Mouse (Mus musculus) lung, postnatal 14 days (tissue): ENCODE measurements around the gene Emb.
A peak's percentile ranks its signal among the peaks of the same experiment; 100 is the strongest.
"Not testable (repeated sequence)": the region's sequence is repeated elsewhere in the genome, so short reads cannot be mapped to it uniquely, and the experiment has no call there.

Experiments
- DNase-seq: peaks from one replicate; pipeline ENCODE4 v3.0.0; 2021

Gene Emb

DNA sequence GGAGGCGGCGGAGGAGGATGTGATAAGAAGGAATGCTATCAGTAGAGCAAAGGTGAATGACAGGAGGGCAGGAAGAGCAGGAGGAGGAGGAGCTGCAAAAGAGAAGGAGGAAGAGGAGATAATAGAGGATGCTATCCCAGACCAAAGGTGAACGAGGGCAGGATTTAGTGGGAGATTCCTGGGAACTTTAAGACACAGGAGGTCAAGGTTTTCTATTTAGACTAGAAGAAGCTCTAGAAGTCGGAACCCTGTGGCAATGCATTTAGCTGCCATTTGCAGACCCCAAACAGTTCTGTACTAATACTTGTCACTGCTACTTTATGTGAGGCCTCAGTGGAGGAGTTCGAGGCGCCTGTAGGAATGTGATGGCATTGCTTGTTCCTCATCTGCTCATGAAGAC is at the start of gene Emb:
Gene Emb, plus strand, starts transcription at position 301 of the 400 bp plus-strand sequence.
- DNase-seq: no peak

DNA sequence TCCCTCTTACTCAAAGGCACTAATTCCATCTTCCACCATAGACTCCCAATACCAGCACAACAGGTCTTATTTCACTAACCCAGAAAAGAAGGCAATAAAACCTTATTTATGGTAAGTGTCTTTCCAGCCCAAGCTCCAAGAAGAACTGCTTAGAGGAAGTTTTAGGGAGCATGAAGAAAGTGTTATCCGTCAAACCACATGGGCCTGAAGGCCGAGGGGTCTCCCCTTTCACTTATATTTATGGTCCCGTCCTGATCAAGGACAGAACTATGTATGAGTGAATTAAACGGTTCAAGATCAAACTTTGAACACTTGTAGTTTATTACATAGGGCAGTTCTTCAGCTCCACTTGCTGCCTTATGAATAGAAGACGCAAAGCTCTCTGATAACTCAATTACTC is 44.4 kb upstream of the Emb start:
- no peak for DNase-seq

DNA sequence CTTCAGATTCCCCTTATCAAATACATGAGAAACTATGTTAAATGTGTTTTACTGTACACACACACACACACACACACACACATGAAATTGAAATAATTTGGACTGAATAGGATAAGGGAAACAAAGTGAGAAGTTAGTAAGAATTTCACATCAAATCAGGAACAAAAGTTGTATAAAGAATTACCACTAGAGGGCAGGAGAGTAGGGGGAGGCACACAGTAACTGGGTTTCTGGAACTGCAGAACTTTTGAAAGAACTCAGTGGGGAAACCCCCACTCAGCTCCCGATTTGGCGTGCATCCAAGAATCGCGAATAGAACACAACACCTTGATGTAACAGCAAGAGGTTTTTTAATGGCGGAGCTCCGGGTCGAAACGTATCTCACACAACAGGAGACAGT is 43.3 kb upstream of the Emb start:
- DNase-seq: no peak

DNA sequence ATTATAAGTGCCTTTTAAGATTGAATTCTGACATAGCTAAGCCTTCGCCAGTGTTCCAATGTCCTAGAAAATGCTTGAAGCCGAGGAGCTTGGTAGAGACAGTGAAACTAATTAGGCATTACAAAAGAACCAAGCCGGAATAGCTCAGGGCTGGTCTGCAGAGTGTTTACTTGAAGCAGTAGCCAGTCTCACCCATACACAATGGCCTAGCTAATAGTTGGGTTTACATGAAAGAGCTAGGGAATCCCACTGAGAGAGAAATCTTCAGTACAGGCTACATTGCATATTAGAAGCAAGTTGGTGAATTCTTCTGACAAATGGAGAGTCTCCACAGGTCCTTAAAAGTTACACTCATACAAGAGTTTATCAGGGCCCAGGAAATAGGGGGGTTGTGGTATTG is 27.4 kb upstream of the Emb start:
- DNase-seq: not testable (repeated sequence)

DNA sequence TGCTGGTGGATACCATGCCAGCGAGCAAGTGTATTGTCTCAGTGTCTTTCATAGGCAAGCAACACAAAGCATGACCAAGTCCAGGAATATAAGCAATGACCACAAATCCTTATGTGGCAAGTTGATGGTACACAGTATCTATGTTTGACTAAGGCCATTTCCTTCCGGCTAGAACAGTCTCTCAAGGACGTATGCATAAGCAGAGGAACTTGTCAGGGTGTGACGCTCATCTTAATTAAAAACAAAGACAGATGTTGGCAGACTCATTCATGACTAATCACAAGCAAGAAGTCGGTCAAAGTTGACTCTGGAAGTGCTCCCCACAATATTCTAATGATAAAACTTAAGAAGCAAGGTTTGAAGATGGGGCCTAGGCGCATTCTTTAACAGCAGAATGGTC is 25.0 kb upstream of the Emb start:
- no peak for DNase-seq

DNA sequence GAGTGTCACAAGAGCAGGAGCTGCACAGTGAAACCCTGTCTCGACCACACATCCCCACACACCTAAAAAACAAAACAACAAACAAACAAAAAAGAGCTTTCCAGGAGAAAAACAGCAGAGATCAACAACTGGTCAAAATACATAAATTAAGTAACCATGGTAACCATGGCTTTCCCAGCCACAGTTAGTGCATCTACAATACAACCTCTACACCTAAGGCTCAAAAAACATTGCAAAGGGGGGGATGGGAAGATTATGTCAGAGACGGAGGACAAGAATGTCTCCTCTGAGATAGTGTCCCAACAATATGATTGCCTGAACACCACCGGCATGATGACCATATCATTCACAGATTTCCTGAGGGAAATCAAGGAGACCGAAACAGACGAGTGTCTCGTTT is 23.0 kb upstream of the Emb start:
- no peak for DNase-seq

DNA sequence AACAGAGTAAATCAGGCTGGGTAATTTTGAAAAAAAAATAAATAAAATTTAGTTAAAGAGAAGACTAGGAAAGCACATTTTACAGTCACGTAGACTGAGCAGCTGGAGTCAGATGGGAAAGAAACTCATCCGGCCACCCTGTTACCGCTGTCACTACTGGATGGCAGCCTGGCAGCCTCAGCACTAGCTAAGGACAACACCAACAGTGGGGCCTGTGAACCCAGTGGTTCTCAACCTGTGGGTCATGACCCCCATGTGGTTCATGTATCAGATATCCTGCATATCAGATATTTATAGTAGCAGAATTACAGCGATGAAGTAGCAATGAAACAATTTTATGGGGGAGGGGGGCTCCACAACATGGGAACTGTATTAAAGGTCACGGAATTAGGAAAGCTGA is 16.2 kb upstream of the Emb start:
- DNase-seq: no peak

DNA sequence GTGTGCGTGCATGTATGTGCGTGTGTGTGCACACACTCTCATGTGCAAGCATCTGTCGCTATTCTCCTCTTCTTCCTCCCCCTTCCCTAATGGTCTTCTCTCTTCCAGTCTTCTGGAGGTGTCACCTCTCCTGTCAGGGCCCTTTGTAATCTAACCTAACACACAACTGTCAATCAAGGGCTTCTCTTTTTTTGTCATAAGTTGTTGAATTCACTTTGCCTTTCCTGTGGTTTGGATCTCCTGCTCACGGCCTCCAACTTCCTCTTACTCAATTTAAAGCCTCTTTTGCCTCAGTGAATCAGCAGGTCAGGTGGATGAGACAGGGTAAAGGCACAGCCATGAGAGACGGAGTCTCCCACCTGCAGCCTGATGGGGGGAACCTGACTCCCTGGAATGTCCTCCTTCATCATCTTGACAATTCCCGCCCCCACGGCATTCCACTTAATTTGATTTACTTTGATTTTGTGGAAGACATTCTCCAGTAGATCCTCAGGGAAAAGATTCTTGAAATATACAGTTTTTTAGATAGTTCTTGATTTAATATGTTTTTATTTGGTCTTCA is 14.8 kb upstream of the Emb start:
- DNase-seq: no peak

DNA sequence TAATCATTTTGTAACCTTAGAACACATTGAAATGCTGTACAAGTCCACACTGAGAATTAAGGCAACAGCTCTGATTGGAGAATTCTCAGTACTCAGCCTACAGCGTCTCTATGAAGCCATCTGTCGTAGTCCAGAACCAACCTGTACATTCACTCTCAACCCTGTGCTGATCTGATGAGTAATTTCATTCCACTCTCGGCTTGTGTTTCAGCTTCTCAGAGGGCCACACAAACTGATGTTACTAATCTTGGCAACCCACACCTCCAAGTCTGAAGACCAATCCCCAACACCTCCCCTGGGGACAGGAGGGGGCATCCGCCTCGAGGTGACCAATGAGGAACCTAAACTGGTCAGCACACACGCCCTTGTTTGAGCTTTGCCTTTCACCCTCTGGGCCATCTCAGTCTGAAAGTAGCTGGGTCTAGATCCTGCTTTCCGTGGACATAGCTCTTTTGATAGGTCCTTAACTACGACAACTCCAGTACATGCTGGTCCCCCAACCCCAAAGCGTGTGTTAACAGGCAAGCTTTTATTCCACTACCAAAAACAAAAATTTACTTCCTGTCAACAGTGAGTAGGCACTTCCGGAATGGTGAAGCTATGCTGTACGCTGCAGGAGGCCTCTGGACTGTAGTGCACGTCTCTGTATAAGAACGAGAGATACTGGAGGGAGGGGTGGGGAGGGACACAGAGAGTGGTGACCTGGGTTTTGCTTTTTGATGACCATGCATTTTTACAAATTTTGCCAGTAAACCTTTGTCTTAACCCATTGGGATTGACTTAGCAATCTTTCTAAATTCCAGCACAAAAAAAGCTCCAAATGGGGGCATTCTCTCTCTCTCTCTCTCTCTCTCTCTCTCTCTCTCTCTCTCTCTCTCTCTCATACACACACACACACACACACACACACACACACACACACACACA is 12.5 kb upstream of the Emb start:
- no peak for DNase-seq

DNA sequence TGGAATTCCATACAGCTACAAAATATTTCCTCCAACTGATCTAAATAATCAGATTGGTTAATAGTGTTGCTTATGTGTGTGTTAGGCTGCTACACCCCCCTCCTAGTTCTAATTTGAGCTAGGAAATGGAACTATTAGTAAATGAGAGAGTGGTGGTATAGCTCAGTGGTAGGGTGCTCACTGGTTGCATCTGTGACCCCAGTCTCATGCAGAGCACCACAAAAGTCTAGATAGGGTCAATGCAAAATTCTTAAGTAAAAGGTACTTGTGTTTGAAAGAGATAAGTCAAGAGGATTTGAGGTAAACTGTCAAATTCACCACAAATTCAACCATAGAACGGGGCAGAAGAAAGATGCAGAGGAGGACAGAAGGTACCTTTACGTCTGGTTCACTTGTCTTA is 10.7 kb upstream of the Emb start:
- DNase-seq: no peak

DNA sequence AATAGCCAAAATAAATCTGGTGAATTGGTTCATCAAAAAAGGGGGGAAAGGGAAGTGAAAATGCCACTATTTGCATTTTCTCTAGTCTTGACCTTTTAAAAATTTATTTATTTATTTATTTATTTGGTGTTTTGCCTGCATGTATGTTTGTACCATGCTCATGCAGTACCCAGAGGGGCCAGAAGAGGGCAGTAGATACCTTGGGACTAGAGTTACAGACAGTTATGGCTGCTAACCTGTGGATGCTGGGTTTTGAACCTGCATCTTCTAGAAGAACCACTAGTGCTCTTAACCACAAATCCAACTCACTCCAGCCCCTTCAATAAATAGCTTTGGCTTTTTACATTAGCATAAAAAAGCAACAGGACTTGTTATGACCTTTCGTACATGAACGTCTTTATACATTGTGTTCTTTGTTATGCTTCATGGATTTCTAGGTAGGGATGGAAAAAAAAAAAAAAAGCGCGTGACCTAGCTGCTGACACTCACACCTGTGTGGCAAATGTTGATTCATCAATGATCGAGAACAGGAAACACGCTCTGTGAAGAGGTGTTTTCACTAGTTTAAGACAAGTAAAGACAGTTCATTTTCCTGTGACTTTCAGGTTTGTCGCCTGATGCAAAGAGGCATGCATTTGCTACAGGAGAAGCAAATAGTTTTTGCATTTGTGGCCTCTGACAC is 9.8 kb upstream of the Emb start:
- peak; percentile 85 for DNase-seq

DNA sequence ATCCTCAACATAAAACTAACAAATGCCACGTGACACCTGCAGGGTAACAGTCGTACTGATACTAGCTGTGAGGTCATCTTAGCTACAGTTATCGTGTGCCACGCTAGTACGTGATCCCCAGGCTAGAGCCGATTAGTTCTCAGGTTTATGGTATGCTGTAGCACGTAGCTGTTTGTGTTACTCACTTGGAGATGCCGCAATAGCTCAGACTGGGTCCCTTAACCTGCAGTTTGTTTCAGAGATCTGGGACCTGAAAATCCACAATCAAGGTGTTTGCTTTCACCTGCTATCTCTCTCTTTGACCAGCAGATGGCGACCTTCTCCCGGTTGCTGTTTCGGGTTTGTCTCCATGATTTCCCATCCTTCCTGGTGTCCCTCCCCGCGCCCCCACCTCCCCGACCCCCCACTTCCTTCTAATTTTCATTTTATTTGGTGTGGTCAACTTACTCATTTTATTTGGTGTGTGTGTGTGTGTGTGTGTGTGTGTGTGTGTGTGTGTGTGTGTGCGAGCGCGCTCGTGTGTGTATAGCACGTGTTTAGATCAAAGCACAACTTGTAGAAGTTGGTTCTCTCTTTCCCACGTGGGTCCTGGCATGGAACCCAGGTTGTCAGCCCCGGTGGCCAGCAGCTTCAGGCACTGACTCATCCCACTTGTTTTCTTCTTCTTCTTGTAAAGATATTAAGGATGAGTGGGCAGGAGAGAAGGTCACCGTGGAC is 5.4 kb upstream of the Emb start:
- peak; percentile 44 for DNase-seq

DNA sequence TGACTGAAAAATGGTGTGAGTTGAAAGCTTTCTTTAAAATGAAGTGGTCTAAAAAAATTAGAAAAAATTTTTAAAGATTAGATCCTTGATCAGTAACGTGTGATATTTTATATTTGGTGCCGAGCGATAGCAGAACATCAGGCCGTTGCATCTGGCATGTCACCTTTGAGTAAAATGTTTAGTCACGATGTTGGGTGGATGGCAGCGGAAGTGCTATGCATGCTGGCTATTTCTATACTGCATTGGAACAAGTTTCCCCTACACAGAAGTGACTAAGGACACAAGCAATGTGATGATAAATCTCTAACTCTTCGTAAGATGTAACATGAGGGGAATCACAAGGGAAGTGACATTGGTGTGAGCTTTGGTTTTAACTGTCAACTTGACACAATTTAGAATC is 3.7 kb upstream of the Emb start:
- no peak for DNase-seq

DNA sequence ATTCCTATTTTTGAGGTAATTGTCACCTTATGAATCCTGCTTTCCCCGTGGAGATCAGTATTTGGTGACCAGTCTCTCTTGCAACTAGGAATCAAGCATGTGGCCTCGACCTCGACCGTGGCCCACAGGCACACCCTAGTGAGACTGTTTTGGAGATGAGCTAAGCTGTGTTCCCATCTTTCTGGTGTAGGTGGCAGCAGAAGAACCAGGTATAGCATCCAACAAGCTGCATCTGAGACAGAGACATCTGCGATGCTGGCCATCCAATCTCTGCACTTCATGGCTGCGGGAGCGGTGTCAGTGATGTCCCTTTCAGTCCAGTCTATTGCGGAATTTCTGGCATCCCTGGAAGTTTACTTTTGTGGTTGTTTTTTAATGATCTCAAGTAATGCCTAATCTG is 2.3 kb upstream of the Emb start:
- no peak for DNase-seq

DNA sequence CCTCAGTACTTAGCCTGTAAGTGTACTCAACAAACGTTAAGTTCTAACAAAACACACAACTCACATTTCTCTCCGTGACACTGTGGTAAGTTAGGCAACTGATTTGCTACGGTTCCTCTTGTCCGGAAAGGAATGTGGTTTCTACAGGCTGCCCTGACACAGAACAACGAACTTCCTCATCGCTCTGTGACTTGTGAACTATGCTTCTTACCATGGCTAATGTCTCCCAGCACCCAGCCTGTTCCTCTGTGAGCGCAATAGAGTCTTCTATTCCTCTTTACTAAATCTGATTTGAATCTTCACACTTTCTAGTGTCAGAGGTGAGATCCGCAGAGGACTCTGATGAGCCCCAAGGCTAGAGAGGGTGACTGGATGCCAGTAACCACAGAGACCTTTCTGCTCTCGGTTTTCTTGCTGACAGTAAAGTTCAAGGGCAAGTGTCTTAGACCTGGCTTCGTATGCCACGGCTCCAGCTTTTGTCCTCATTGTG is 3.1 kb downstream of the Emb start:
- peak; percentile 19 for DNase-seq

DNA sequence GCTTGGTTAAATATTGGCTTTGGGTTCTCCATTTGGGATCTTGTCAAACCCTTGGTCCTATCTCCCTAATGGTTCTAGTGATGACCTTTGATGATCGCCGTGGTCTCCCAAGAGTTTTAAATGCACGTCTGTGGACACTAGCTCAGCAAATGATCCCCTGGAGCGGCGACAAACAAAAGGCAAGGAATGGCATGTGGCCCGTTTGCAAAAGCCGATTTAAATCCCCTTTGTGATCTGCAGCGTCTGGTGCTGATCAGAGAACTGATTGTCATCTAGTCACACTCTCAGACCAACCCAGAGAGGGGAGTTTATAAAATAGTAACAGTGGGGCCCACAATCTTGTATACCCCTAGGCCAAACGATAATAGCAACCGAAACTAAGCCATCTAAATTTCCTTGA is 7.1 kb downstream of the Emb start:
- no peak for DNase-seq

DNA sequence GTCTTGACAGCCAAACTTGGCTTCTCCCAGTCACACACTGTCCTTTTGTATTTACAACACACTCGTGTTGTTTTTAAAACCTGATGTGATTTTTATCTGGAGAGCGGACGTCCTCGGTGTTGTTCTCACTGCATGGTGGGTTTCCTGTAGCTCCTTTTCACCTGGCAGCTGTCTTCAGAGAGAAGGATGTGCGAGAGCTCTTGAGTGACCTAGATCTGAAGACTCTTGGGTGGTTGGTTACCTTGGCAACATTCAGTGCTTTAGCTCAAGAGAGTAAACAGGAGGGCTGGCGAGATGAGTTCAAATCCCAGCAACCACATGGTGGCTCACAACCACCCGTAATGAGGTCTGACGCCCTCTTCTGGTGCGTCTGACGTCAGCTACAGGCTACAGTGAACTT is 7.8 kb downstream of the Emb start:
- peak; percentile 20 for DNase-seq

DNA sequence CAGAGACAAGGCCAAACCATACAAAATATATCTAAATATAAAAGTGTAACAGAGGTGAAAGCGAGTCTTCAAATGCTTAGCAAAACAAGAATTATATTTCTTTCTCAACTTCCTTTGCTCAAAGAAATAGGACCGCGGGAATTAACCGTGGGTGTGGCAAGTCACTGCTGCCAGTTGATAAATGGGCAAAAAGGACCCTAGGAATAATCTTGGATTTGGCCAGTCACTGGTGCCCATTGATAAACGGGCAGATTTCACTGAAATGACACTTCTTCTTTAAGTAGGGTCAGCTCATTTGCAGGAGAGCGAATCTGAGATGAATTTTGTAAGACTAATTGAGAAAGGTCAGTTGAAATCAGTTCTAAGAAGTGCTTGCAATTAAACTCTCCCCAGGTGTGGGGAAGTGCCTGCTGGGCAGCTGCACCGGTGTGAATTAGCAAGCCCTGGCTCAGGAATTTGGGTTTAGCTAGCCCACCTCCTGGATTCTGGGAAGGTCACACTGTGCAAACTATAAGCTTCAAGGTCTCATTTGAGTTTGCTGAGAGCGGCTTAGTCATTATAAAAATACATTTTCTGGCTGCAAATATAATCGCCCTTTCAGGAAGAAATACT is 8.5 kb downstream of the Emb start:
- no peak for DNase-seq

DNA sequence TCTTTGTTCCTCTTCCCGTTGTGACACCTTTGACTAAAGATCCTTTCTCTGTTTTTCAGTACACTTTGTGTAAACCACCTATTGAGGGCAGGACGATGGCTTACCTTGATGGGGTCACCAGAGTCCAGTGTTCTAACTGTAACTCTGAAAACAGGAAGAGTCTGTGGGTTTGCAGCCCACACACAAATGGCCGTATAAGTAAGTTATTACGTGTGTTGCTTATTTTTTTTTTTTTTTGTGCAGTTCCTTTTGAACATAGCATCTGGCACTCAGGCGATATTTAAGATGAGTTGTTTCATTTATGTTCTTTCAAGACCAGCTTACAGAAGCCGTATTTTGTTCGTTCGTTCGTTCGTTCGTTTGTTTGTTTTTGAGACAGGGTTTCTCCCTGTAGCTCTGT is 9.3 kb downstream of the Emb start:
- no peak for DNase-seq

DNA sequence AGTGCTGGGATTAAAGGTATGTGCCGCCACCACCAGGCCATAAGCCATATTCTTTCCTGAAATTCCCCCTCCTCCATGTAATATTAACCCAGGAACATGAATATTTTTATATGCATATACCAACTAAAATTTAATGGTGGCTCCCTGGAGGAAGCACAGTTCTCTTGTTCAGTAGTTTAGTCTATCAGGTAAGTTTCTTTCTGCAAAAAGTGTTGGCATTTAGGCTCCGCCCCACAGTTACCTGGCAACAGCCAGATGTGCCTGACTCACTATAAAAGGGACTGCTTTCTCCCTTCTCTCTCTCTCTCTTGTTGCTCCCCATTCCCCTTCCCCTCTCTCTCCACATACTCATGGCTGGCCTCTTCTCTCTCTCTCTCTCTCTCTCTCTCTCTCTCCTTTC is 9.8 kb downstream of the Emb start:
- no peak for DNase-seq

DNA sequence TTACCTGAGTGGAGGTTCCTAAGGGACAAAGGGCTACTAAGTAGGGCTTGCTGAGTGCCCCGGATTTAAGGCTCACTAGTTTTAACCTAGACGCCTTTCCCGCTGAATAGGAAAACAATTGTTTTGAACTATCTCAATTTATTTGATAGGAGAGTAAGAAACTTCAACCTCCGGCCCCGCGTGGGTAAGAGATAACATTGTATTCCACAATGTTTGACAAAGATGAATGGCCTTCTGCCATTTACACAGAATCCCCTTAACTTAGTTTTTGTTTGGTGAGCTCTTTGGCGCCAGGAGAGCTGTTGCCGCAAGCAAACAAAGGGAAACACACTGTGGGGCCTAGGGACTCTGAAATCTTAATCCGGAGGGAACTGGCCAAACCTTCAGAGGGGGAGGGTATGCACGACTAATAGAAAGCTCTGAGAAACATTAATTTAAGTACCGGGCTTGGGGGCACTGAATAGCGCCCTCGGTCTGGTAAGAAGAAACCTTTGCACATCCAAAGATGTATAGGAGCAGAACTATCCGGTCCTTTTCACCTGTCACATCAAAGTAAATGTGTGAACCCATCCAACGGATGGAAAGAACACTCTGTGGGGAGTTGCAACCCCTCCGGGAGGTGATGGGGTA is 11.7 kb downstream of the Emb start:
- DNase-seq: no peak
